Mouse (Mus musculus) megakaryocyte, adult 5-6 weeks (primary cell): Measurements from ENCODE around the gene Tns3. TPM values are rescaled to one million over a fixed set of nuclear protein-coding genes. Genes with fewer than 3 reads are reported as not detected.

Source experiments
- ATAC-seq: 2 replicates; pipeline ENCODE4 v1.8.0; 2016; ENCODE audit warnings: mild to moderate bottlenecking, inconsistent platforms; ENCODE audit not compliant: poor library complexity, severe bottlenecking
- total RNA-seq, 2 experiments: library from RNA; stranded (forward) in 1 of 2; stranded (reverse) in 1 of 2; fragments of 153-499, 151-499 nt in 1 of 2; fragments of 221-1000, 200-1000 nt in 1 of 2; gene quantifications; 2 replicates each; pipeline versions ENCODE4 v1.2.3 to v1.2.4; 2015 to 2017

Gene Tns3
- total RNA-seq, 2 experiments from 2014 or later, result 15.9 to 29.6 TPM

DNA sequence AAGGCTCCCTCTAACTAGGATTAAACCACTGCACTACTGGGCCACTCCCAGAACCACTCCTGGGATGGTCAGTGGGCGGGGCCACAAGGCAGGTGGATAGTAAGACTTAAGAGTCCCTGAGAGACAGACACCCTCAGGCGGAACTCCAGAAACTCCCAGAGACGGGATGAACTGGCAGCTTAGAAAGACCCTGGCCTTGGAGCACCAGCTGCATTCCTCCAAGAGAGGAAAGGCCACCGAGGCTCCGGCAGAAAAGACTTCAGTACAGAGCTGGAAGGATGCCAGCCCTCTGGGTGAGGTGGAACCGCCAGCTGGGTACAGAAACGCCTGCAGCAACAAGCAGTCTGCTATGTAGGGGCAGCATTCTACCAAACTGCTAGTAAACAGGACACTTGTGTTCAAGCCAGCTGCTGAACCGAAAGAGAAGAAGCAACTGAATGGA, 218.4 kb downstream of the Tns3 start:
- ATAC-seq, result no peak

DNA sequence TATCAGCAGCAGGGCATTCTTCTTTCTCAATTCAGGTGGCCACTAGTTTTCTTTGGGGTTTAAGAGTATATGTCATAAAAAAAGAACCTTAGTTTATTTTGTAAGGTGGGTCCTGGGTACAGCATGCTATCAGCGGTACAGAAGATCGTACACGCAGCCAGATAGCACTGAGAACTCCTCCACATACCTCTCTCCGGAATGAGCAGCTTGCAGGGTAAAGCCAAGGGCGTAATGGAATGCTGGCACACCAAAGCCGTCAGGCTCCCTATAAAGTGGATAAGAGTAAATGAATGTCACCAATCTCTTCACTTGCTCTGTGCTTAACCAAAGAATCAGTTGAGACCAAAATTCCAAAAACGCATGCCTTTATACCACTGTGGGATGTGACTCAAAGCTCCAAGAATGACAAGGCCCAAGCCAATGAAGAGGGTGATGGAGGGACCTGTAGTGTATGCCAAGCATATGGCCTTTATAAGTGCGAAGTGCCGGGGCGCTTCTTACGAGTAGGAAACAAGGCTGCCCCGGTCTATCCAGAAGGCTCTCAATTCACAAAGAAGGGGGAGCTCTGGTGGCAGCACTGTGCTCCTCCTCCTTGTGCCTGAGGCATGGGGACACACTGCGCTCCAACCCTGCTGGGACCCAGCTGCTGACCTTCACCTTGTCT, 219.4 kb downstream of the Tns3 start:
- no peak for ATAC-seq

GRCm38 (mm10) chr11:8443539-8444292, 220.6 kb downstream of the Tns3 start:
- ATAC-seq, result 0 out of 2 replicates have a peak, but pooled peaks have one; percentile 38

DNA sequence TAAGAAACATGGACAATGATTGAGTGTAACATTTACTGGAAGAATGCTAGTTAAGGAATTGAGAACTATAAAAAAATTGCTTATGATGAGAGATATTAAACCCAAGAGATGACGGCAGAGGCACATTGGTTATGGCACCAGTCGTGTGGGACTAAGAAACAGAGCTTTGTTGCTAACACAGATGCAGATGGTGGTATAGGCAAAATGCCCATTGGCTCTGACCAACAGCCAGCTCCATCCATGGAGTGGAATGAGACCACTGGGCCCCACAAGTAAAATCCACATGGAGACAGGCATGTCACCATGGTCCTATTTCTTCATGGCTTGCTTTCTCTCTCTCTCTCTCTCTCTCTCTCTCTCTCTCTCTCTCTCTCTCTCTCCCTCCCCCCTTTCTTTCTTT, 223.6 kb downstream of the Tns3 start:
- no peak for ATAC-seq

- ATAC-seq, result no peak
These were observed 224.1 kb downstream of the Tns3 start for GRCm38 (mm10) chr11:8440221-8440620.

DNA sequence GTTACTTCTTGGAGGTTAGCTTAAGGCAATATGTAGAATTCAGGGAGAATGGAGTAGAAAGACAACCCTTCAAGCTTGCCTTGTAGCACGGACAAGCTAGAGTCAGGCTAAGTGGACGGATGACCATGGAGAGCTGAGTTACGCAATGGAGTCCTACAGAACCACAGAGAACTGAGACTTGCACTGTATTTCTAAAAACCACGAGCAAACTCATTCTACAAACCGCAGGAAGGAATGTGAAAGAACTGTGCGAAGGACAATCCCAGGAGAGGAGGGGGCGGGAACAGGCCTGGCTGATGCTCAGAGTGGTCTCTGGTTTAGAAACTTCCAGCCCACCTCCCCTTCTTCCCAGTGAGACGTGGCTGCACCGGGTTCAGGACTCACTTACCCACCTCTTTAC, 225.3 kb downstream of the Tns3 start:
- ATAC-seq, result no peak

DNA sequence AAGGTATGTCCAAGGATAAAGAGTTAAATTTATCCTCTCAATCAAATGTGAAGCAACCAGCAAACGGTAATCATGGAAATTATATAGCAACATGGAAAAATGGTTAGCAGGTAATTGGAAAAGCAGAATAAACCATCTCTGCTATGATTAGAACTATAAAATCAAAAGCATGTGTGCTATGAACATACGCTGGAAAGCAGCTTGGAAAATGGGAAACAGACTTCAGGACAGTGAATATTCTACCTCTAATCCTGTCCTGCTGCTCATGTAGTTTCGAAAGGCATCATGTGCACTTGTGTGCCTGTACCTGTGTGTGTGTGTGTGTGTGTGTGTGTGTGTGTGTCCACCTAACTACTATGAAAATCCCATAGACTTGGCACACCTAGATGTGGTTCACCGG, 226.1 kb downstream of the Tns3 start:
- no peak for ATAC-seq

GRCm38 (mm10) chr11:8435101-8435500, 229.2 kb downstream of the Tns3 start:
- ATAC-seq, result no peak

- ATAC-seq, result no peak
These were observed 230.0 kb downstream of the Tns3 start for GRCm38 (mm10) chr11:8434366-8434765.

GRCm38 (mm10) chr11:8433443-8433842, 230.9 kb downstream of the Tns3 start:
- ATAC-seq, result no peak

GRCm38 (mm10) chr11:8432941-8433340, 231.4 kb downstream of the Tns3 start:
- ATAC-seq, result no peak

DNA sequence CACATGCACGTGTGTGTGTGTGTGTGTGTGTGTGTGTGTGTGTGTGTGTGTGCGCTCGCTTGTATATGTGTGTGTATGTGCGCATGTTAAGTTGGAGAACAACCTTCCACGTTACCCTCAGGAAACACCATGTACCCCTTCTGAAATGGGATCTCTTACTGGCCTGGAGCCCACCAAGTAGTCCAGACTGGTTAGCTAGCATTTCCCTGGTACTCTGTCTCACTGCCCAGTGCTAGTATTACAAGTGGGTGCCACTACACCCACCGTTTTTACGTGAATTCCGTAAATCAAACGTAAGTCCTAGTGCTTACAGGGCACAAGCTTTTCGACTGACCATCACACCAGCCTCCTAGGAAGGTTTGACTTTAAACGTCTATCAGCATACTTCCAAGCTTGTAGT, 236.7 kb downstream of the Tns3 start:
- no peak for ATAC-seq

DNA sequence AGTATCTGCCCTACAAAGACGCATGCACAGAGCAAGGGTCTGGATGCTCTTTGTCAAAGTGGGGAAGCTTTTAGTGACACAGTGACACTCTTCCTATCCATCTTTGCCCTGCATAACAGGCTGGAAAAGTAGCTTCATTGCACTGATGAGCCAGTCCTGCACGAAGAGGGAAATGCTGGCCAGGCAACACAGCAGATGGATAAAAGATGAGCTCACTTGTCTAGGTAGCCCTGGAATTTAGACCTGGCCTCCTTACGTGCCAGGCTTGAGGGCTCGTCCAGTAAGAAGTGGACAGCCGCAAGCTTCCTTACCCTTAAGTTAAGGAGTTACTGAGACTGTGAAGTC, 239.1 kb downstream of the Tns3 start:
- ATAC-seq, result no peak

- ATAC-seq, result peak; percentile 88
These were observed 239.8 kb downstream of the Tns3 start for GRCm38 (mm10) chr11:8424342-8425225.

DNA sequence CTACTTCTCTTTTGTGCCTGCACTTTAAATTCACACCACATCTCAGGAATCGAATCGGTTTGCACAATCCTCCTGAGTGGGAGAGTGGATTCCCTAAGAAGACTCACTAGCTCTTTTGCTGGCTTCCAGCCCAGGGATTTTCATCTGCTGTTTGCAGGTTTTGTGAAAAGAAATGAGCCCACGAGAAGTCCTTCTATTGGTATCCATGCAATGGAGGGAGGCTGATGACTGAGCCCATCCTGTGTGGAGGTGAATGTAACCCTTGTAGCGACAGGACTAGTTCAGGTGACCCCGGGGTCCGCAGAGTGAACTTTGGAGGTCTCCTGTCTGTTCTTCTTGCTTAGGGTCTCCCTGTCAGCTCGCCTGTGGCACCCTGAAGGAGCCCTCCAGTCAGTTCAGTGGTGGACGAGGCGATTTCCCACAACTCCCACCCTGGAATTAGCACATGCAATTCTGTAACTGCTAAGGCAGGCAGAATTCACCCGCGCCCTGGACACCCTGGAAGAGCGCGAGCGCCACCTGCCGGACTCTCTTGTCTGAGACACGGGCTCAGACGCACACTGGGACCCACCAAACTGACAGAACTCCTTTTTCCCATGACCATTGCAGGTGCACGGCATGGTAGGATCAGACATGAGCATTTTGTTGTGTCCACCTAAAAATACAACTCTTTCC, 259.0 kb downstream of the Tns3 start:
- peak; percentile 45; the same call in 1 of the 2 replicates for ATAC-seq

- ATAC-seq, result no peak
These were observed 263.0 kb downstream of the Tns3 start for GRCm38 (mm10) chr11:8401328-8401727.

DNA sequence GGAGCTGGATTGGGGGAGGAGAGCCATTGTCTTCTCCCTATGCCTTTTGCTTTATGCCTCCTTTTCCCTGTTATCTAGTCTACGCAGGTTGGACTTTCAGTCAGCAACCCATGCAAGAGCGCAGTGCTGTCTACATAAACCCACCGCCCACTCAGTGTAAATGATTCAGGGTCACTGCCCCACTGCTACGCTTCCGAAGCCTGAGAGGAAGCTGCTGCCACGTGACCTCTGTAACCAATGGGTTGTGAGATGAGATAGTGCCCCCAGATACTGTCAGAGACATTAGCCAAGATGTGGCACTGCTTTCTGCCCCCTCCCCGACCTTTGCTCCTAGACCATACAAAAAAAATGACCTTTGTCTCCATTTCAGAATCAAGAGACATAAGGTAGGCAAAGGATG, 268.0 kb downstream of the Tns3 start:
- ATAC-seq, result no peak

DNA sequence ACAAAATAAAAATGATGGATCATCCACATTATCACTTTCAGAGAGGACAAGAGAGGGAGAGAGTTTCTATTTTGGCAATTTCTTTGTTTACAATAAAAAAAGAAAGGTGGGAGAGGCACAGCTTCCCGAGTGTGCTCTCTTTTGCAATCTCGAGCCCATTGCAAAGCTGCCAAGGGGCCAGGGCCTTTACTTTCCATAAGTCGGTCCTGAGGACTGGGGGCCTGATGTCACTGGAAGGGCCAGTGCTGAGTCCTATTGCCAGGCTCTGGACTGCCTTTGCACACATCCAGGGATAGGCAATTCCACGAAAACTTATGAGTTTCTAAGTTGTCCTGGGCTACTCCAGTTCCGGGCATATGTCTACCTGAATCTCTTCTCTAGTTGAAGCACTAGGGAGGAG, 272.8 kb downstream of the Tns3 start:
- ATAC-seq, result no peak

GRCm38 (mm10) chr11:8385891-8386405, 278.4 kb downstream of the Tns3 start:
- no peak for ATAC-seq
